Mouse (Mus musculus): ENCODE results near the gene Gm5414. TPM values are rescaled to one million over a fixed set of nuclear protein-coding genes. Genes with fewer than 3 reads are reported as not detected.

Gm5414 gene
- polyA plus RNA-seq, 1 experiment, result not detected

GRCm38 (mm10) chr15:101581701-101582100 lies 46.3 kb downstream of the Gm5414 start:
- Histone ChIP-seq H3K4me3 (replicated peaks; ENCODE audit: insufficient read depth, low read depth, low read length) (no peak overlapping the region), H3K27ac (ENCODE audit: insufficient read depth, low read length) (no peak overlapping the region), H3K27me3 (ENCODE audit: control insufficient read depth, insufficient read depth, low read length) (no peaks in the 10 kb centered on the region), H3K4me1 (ENCODE audit: control insufficient read depth, insufficient read depth, low read length) (no peaks in the 10 kb centered on the region)
- DNase-seq, result no peak
- WGBS, result 57% methylated on average over 3 of the region's 3 CpGs
- TF ChIP-seq POLR2A (IDR thresholded peaks at IDR 0.05; ENCODE audit: borderline replicate concordance, insufficient read depth, low read length), result no peak
- TF ChIP-seq CTCF (IDR thresholded peaks at IDR 0.05; ENCODE audit: borderline replicate concordance, insufficient read depth, low read depth, low read length), result no peak

- DNase-seq, result no peak
- H3K27ac ChIP-seq (ENCODE audit: insufficient read depth, low read length), result no peak overlapping the region
- H3K27me3 ChIP-seq (ENCODE audit: control insufficient read depth, insufficient read depth, low read length), result no peaks in the 10 kb centered on the region; the same call in 1 of the 2 replicates
- WGBS, result 88% methylated on average over 5 of the region's 5 CpGs
- no peak overlapping the region for H3K4me3 ChIP-seq (replicated peaks; ENCODE audit: insufficient read depth, low read depth, low read length)
- H3K4me1 ChIP-seq (ENCODE audit: control insufficient read depth, insufficient read depth, low read length), result no peaks in the 10 kb centered on the region
- no peak for TF ChIP-seq POLR2A (IDR thresholded peaks at IDR 0.05; ENCODE audit: borderline replicate concordance, insufficient read depth, low read length)
These were observed 52.5 kb downstream of the Gm5414 start for GRCm38 (mm10) chr15:101575506-101575905.

Other genes starting within 250 kb of the Gm5414 start
- gene Krt7, start 217.1 kb downstream of the Gm5414 start, polyA plus RNA-seq (2012; rRNA removed), result 0.33 and 0.36 TPM in 2 replicates
- 0.13 and 0.15 TPM in 2 replicates for gene Krt87, start 189.4 kb downstream of the Gm5414 start, polyA plus RNA-seq (2012; rRNA removed)
- gene Krt88, start 180.4 kb downstream of the Gm5414 start, polyA plus RNA-seq (2012; rRNA removed), result not detected in 2 replicates
- not detected in 2 replicates for gene Krt81, start 164.4 kb downstream of the Gm5414 start, polyA plus RNA-seq (2012; rRNA removed)
- gene Krt86, start 154.7 kb downstream of the Gm5414 start, polyA plus RNA-seq (2012; rRNA removed), result not detected in 2 replicates
- gene Krt83, start 136.7 kb downstream of the Gm5414 start, polyA plus RNA-seq (2012; rRNA removed), result not detected in 2 replicates
- gene Gm49425, start 110.9 kb downstream of the Gm5414 start, polyA plus RNA-seq (2012; rRNA removed), result not detected in 2 replicates
- gene Krt84, start 95.4 kb downstream of the Gm5414 start, polyA plus RNA-seq (2012; rRNA removed), result not detected in 2 replicates
- gene Krt82, start 77.5 kb downstream of the Gm5414 start, polyA plus RNA-seq (2012; rRNA removed), result not detected in 2 replicates
- 0.03 and 0.08 TPM in 2 replicates for gene Krt90, start 65.2 kb downstream of the Gm5414 start, polyA plus RNA-seq (2012; rRNA removed)
- gene Krt75, start 54.3 kb downstream of the Gm5414 start, polyA plus RNA-seq (2012; rRNA removed), result not detected in 2 replicates
- gene Gm5478, start 19.2 kb upstream of the Gm5414 start, polyA plus RNA-seq (2012; rRNA removed), result not detected in 2 replicates
- gene Krt6b, start 52.1 kb upstream of the Gm5414 start, polyA plus RNA-seq (2012; rRNA removed), result not detected in 2 replicates
- gene Krt6a, start 66.1 kb upstream of the Gm5414 start, polyA plus RNA-seq (2012; rRNA removed), result not detected in 2 replicates
- 0.08 TPM in 1 of 2 replicates, not detected in the other for gene Krt5, start 84.7 kb upstream of the Gm5414 start, polyA plus RNA-seq (2012; rRNA removed)
- 0.25 and 0.54 TPM in 2 replicates for gene Krt71, start 114.9 kb upstream of the Gm5414 start, polyA plus RNA-seq (2012; rRNA removed)
- not detected in 2 replicates for gene Krt72, start 158.3 kb upstream of the Gm5414 start, polyA plus RNA-seq (2012; rRNA removed)
- gene Krt73, start 174.2 kb upstream of the Gm5414 start, polyA plus RNA-seq (2012; rRNA removed), result 0.05 TPM in 1 of 2 replicates, not detected in the other
- gene Krt2, start 190.0 kb upstream of the Gm5414 start, polyA plus RNA-seq (2012; rRNA removed), result not detected in 2 replicates
- gene Krt1, start 222.6 kb upstream of the Gm5414 start, polyA plus RNA-seq (2012; rRNA removed), result 4.8 and 5.3 TPM in 2 replicates
- gene Krt77, start 241.5 kb upstream of the Gm5414 start, polyA plus RNA-seq (2012; rRNA removed), result 0.26 and 0.49 TPM in 2 replicates

Measured in cerebellum, adult 2 months (tissue).